Mouse (Mus musculus) stomach, postnatal 0 days (tissue): ENCODE measurements around the gene Cmtm3.

Experiments
- CTCF ChIP-seq: IDR thresholded peaks from 2 replicates; pipeline ENCODE4 v1.5.1; 2016; ENCODE audit warnings: antibody characterized with exemption, low read depth, mild to moderate bottlenecking, moderate library complexity
- EP300 ChIP-seq: optimal IDR thresholded peaks from 2 replicates; pipeline ENCODE3; 2016; ENCODE audit warnings: antibody characterized with exemption

GRCm38 (mm10) chr8:104333786-104334185, 5.4 kb upstream of the Cmtm3 start:
- TF ChIP-seq CTCF = no peak
- no peak for TF ChIP-seq EP300
